Mouse (Mus musculus): Measurements from ENCODE around the gene Tmem234. TPM values are rescaled to one million over a fixed set of nuclear protein-coding genes. Genes with fewer than 3 reads are reported as not detected.
"Not testable (repeated sequence)": the region's sequence is repeated elsewhere in the genome, so short reads cannot be mapped to it uniquely, and the experiment has no call there.

Gene Tmem234
- total RNA-seq (2021): 10 to 100 TPM; 28.8 to 32.9 TPM
- long read RNA-seq, experiment 1, transcript Tmem234-201 (5 exons, 1,437 nt): major isoform, 20 of 55 reads
- long read RNA-seq, experiment 1, transcript Tmem234-210 (5 exons, 1,519 nt): minor isoform, 17 of 55 reads
- long read RNA-seq, experiment 1, partial matches to known transcripts: 7 of 55 reads
- long read RNA-seq, experiment 1, other reads (novel, unspliced or antisense): 5 of 55 reads
- long read RNA-seq, experiment 2, transcript Tmem234-201 (5 exons, 1,437 nt): minor isoform, 13 of 50 reads
- long read RNA-seq, experiment 2, transcript Tmem234-210 (5 exons, 1,519 nt): major isoform, 18 of 50 reads
- long read RNA-seq, experiment 2, partial matches to known transcripts: 6 of 50 reads
- long read RNA-seq, experiment 2, other reads (novel, unspliced or antisense): 9 of 50 reads

GRCm38 (mm10) chr4:129600233-129601158 lies at the start of gene Tmem234, which contains the start of gene Eif3i:
Tmem234 (plus strand) TSS chr4:129600668.
Eif3i (minus strand) TSS chr4:129600648.
- DNase-seq (ENCODE audit: low spot score): peak; percentile 81

- not testable (repeated sequence) for DNase-seq (ENCODE audit: low spot score)
Measured at GRCm38 (mm10) chr4:129554512-129554911, 46.0 kb upstream of the Tmem234 start.

DNA sequence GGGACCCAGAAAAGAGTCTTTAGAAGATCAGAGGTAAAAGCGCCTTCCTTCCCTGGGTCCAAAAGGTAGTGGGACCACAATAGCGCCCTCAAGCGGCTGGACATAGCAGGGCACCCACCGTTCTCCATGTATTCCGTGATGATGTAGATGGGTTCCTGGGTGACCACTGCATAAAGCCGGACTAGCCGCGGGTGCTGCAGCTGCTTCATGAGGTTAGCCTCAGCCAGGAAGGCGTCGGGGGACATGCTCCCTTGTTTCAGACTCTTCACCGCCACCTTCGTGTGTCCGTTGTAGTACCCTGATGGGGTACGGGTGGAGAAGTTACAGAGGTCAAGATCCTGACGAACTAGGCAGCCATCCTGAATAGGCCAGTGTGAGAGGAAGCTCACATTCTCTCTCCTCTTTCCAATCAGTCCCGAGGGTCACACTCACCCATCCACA lies 45.0 kb upstream of the Tmem234 start:
- DNase-seq (ENCODE audit: low spot score): no peak

DNA sequence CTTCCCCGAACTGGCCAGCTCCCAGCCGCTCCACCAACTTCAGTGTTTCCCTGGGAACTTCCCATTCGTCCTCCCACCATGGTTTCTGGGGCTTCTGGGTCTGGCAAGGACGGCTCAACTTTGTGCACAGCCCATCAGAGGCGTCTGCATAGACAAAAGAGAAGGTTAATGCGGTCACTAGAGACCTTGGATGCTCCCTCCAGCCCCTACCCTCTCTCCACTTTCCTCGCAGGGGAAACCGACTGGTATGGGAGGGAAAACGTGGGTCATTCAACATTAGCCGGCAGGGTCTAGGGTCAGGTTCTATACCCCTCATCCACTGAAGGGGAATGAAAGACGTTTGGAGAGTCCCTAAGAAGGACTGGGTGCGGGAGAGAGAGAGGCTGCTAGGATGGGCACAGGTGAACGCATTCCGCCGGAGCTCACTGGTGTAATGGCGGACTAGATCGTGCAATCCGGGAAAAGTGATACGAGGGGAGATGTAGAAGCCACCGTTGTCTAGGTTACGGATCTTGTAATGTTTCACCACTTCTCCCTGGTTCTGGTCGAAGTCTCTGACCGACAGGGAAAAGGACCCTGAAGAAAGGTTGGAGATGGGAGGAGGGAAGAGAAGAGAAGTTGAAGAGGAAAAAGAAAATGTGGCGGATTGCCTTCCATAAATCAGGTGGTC lies 44.5 kb upstream of the Tmem234 start:
- DNase-seq (ENCODE audit: low spot score): no peak

- DNase-seq (ENCODE audit: low spot score): peak; percentile 87
Measured at GRCm38 (mm10) chr4:129556532-129557223, 43.8 kb upstream of the Tmem234 start.

- DNase-seq (ENCODE audit: low spot score): no peak
Measured at GRCm38 (mm10) chr4:129557256-129557808, 43.1 kb upstream of the Tmem234 start.

DNA sequence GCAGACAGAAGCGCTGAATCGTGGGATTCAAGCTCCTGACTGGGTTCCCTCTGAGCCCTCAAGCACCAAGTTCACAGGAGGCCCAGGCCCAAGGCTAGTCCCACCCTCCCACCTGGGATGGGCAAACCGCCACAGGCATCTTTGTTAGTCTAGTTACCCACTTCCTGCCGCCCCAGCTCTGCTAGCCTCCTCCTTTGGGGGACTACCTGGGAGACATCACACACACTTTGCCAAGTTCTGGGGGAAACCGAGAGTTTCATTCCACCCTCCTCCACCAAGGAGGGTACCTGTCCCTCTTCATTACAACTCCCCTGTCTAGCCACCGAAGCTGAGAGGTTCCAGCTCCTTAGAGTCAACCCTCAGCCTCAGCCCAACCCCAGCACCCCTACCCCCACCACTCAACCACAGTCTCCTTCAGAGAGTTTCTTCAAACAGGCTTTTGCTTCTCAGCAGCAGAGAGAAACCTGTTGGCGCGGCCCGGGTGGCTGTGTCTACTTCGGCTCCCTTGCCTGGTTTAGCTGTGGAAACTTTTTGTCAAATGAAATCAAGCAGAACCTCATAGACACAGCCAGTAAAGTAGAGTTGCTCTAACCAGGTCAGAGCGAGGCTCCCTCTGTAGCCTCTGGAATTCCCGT lies 42.0 kb upstream of the Tmem234 start:
- no peak for DNase-seq (ENCODE audit: low spot score)

DNA sequence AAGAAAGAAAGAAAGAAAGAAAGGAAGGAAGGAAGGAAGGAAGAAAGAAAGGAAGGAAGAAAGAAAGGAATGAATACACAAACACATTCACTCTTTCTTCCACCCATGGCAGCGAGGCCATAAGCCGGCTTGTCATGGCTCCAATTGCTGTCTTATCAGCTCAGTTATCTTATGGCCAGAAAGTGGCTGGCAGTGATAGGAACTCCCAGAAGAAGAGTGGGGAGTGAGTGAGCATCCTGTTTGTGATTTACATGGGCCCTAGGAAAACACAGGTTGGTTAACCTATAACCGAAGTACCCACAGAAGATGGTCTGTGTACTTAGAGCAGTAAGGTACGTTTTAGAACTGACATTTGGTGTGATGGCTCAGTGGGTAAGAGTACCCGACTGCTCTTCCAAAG lies 39.3 kb upstream of the Tmem234 start:
- no peak for DNase-seq (ENCODE audit: low spot score)

DNA sequence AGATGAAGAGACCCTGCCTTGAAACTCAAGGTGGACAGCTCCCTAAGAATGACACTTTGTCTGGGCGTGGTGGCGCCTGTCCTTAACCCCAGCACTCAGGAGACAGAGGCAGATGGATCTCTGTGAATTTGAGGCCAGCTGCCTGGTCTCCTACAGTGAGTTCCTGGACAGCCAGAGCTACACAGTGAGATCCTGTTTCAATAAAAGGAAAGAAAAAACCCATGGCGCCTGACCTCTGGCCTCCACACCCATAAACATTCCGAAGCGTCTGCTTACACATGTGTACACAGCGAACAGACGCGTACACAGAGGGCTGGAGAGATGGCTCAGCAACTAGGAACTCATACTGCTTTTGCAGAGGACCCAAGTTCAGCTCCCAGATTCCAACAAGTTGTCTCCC lies 36.8 kb upstream of the Tmem234 start:
- DNase-seq (ENCODE audit: low spot score): no peak

DNA sequence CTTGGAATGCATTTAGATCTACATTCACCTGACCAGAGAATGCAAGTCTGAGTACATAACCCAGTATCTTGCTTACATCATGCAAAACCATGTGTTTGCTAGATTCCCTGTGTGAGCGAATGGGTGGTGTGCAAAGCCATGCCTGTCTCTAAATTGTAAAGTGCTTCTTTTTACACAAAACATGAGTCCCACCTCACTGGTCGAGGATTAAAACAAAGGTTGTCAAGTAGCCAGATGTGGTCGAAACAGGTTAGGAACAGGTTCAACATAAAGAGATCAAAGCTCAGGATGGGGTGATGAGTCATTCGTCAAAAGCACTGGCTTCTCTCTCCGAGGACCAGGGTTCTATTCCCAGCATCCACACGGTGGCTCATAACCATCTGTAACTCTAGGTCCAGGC lies 35.3 kb upstream of the Tmem234 start:
- DNase-seq (ENCODE audit: low spot score): no peak

- no peak for DNase-seq (ENCODE audit: low spot score)
Measured at GRCm38 (mm10) chr4:129568366-129568765, 32.1 kb upstream of the Tmem234 start.

- DNase-seq (ENCODE audit: low spot score): no peak
Measured at GRCm38 (mm10) chr4:129570028-129570427, 30.4 kb upstream of the Tmem234 start.

DNA sequence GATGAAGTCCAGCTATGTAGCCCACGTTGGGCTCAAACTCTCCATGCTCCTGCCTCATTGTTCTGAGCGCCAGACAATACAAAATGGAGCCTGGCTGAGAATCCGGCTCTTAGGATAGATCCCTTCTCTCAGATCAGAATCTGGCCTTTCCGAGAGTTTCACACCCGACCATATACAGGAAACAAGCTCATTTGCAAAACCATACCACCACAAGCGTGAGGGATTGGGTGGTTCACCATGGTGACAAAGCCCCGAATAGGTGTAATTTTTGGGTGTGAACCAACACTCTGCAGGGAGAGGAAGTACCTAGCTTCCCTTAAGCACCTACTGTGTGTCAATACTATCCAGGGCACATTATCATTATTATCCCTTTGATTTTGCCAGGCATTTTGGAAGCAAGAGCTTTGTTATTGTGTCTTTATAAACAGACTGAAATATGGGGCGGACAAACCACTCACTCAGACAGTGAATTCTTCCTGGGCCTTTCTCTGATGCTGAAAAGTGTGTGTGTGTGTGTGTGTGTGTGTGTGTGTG lies 28.9 kb upstream of the Tmem234 start:
- DNase-seq (ENCODE audit: low spot score): no peak

- no peak for DNase-seq (ENCODE audit: low spot score)
Measured at GRCm38 (mm10) chr4:129572236-129573092, 28.0 kb upstream of the Tmem234 start.

DNA sequence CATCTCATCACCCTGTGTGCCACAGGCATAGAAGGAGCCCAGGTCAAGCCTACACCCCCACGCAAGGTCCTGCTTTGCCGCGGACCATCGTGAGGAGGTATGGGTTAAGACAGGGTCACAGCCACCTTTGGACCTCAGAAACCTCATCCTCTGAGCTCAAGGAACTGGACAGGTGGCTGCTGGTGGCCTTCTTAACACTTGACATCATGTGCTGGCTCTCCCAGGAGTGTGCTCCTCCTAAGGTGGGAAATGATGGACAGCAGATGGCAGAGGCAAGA lies 27.4 kb upstream of the Tmem234 start:
- DNase-seq (ENCODE audit: low spot score): no peak

DNA sequence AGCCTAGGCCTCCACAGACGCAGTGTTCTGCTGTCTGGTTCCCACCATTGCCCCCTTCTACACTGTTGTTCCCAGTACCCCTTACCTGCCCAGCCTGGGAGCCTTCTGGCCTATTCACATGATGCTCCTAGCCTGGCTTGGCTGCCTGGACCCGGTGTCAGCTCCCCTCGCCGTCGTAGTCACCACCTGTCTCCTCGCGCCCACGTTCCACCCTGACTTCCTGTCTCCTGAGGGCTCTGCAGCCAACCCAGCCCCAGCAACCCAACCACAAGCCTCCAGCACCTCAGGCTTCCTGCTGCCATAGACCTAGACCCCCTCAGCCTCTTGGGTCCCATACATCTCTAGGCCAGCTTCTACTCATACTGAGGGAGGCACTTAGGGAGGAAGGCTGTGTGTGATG lies 27.0 kb upstream of the Tmem234 start, which contains the start of gene Lck:
Lck (minus strand) TSS at position 212 of the 400 bp plus-strand sequence.
- DNase-seq (ENCODE audit: low spot score): no peak

- no peak for DNase-seq (ENCODE audit: low spot score)
Measured at GRCm38 (mm10) chr4:129575171-129575844, 25.2 kb upstream of the Tmem234 start.

DNA sequence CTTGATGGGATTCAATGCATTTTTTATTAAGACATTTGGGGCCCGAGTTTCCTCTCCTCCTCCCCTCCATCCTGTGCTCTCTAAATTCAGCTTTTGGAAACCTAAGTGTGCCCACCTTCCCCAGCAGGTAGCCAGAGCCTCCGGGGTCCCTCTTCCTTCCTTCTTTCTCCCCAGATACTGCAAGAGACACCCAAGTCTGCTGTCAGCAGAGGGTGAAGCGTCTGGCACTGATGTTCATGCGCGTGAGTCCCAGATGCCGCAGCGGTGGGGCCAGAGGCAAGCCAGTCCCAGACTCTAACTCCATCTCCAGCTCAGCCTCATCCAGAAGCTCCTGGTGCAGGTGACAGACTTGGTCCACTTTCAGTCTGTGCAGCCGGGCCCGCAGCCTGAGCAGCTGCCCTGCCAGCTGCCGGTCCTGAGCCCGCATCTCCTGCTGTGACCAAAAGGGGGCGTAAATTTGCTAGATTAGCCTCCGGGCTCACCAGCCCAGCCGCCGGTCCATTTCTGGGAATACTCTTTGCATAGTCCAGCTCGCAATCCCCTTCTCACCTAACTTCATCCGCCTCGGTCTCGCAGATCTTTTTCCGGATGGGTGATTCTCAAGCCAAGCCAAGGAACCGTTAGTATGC lies 23.5 kb upstream of the Tmem234 start:
- peak; percentile 61 for DNase-seq (ENCODE audit: low spot score)
